Mouse (Mus musculus) heart, adult 2 months (tissue): ENCODE results near the gene Shank1. TPM values are rescaled to one million over a fixed set of nuclear protein-coding genes. Genes with fewer than 3 reads are reported as not detected.

ENCODE experiments used
- DNase-seq, 2 experiments: peaks; one replicate each; pipeline ENCODE4 v3.0.0; 2021
- H3K27ac ChIP-seq: fragments of 200-600 bp; 2 replicates; pipeline ENCODE4 v1.8.1; 2022
- H3K27me3 ChIP-seq: fragments of 200-500 bp; 2 replicates; pipeline ENCODE4 v1.6.1; 2012; ENCODE audit warnings: mild to moderate bottlenecking, low read length, inconsistent platforms, mixed read lengths; ENCODE audit not compliant: control insufficient read depth, insufficient read depth
- H3K36me3 ChIP-seq: fragments of 200-500 bp; 2 replicates; pipeline ENCODE4 v1.6.1; 2012; ENCODE audit warnings: low read length, inconsistent platforms; ENCODE audit not compliant: control insufficient read depth, insufficient read depth
- H3K4me1 ChIP-seq: fragments of 200-500 bp; 2 replicates; pipeline ENCODE4 v1.6.1; 2011; ENCODE audit warnings: low read length; ENCODE audit not compliant: control insufficient read depth, insufficient read depth
- H3K4me3 ChIP-seq: fragments of 200-600 bp; 2 replicates; pipeline ENCODE4 v1.8.1; 2022
- H3K79me2 ChIP-seq: fragments of 200-500 bp; replicated peaks from 2 replicates; pipeline ENCODE4 v1.6.1; 2012; ENCODE audit warnings: mild to moderate bottlenecking, inconsistent platforms, low read length, moderate library complexity, mixed read lengths; ENCODE audit not compliant: control insufficient read depth, insufficient read depth
- H3K9ac ChIP-seq: fragments of 200-500 bp; 2 replicates; pipeline ENCODE4 v1.6.1; 2012; ENCODE audit warnings: low read depth, mild to moderate bottlenecking, control low read depth, inconsistent platforms, low read length, mixed read lengths
- CTCF ChIP-seq: fragments of 200-600 bp; IDR thresholded peaks from 2 replicates; pipeline ENCODE4 v1.8.1; 2022; ENCODE audit warnings: antibody characterized with exemption, mild to moderate bottlenecking, moderate library complexity
- EP300 ChIP-seq: fragments of 200-500 bp; IDR thresholded peaks from 2 replicates; pipeline ENCODE4 v1.6.1; 2011; ENCODE audit warnings: low read depth, low read length, control low read depth; ENCODE audit not compliant: insufficient read depth
- POLR2A ChIP-seq: fragments of 200-500 bp; IDR thresholded peaks from 2 replicates; pipeline ENCODE4 v1.6.1; 2011; ENCODE audit warnings: mild to moderate bottlenecking, low read depth, low read length, control low read depth; ENCODE audit not compliant: insufficient read depth
- WGBS: fragments of 180-500 bp; shearing (Covaris S2); methylation state at CpG from one replicate; pipeline ENCODE4 v1.1.7; 2018; 5-methylcytosine and 5-hydroxymethylcytosine counted together
- intact Hi-C: fragments of 180-260 bp; cut with DNase I; formaldehyde crosslinking; loops from one replicate; pipeline ENCODE4 v1.15.1; 2025
- polyA plus RNA-seq: library from polyadenylated mRNA; depleted of rRNA; stranded (reverse); fragments of >200 nt; gene quantifications from 2 replicates; pipeline ENCODE4 v1.2.3, GENCODE M21; 2012
- total RNA-seq, 2 experiments: library from RNA; stranded (reverse); gene quantifications; 2 replicates each; pipeline ENCODE4 v1.2.3; 2021

Gene Shank1
- total and polyA plus RNA-seq, 3 experiments: 0.94 to 2.3 (median 1.2) TPM

DNA sequence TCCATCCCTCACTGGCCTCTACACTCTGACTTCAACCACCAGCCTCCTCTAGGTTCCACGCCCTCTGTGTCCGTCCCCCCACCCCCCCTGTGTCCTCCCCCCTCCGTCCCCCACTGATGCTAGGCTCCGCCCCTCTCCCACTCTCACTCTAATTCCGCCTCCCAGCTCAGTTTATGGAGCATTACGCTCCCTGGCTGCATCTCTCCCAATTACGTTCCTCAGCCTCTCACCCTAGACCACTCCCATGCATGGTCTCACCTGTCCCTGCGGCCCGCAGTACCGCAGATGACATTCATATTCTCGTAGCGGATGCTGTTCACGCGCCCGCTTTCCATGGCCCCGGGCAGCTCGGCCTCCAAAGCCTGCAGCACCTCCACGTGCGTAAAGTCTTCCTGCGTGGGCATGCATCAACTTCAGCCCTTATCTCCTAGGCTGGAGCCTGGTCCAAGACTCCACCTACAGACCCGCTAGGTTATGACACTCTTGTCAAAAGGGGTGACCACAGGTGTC is 50.8 kb downstream of the Shank1 start:
- intact Hi-C loops: no loop called here
- Histone ChIP-seq H3K4me1 (no peaks in the 10 kb centered on the region), H3K4me3 (no peak overlapping the region), H3K27ac (no peak overlapping the region; the same call in 1 of the 2 replicates), H3K36me3 (no peaks in the 10 kb centered on the region), H3K79me2 (no peaks in the 10 kb centered on the region), H3K27me3 (peaks cover 4% of the 10 kb centered on the region; the same call in 1 of the 2 replicates), H3K9ac (no peak overlapping the region)
- no peak for DNase-seq
- 19% methylated on average over 21 of the region's 21 CpGs for WGBS
- TF ChIP-seq EP300: no peak
- no peak for TF ChIP-seq CTCF
- no peak for TF ChIP-seq POLR2A

DNA sequence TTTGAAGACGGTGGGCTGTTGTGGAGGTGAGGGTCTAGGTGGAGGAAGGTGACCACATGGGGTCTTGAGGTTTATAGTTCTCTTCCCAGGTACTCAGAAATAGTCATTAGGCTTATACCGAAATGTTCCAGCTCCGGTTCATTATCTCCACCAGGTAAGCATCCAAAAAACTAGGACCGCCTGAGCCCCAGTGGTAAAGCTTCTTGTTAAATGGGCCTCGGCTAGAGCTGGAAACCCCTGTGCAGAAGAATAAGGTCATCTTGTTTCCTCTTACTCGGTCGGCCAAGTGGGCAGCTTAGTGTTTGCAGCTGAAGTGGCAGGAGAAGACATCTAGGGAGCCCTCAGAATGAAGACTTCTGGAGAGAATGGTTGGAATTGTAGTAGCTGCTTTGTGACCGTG is 62.6 kb downstream of the Shank1 start:
- Histone ChIP-seq H3K36me3 (no peaks in the 10 kb centered on the region), H3K27me3 (no peaks in the 10 kb centered on the region), H3K27ac (no peak overlapping the region), H3K4me1 (no peaks in the 10 kb centered on the region; the same call in 1 of the 2 replicates), H3K79me2 (no peaks in the 10 kb centered on the region), H3K4me3 (no peak overlapping the region), H3K9ac (no peak overlapping the region)
- WGBS: 82% methylated on average over 8 of the region's 8 CpGs
- DNase-seq: no peak
- intact Hi-C loops: loop anchor here (5.0 to 10.0 kb wide), 3 partner anchors 180 to 698 kb away; partner anchors contain the start of genes Atf5, Ctu1, Il4i1 and Nr1h2
- TF ChIP-seq EP300: no peak
- TF ChIP-seq POLR2A: no peak
- TF ChIP-seq CTCF: no peak

DNA sequence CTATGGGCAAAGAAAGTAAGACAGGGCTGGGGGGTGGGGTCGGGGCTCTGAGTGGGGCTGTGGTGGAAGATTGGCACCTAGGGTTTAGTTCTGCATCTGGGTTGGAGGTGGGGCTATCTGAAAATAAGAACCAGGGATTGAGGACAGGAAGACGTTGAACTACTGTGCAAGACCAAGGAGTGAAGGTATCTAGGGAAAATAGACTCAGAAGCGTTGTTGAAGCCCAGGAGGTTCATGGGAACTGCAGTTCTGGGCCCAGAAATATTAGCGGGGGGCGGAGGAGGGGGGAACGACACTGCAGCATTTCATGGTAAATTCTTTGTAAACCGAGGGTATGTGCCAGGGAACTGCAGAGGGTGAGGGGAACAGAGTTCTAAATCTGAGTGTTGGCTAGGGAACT is 63.4 kb downstream of the Shank1 start:
- 9% methylated on average over 7 of the region's 7 CpGs for WGBS
- Histone ChIP-seq H3K36me3 (no peaks in the 10 kb centered on the region), H3K9ac (peak overlapping the region; percentile 69), H3K79me2 (no peaks in the 10 kb centered on the region), H3K4me1 (no peaks in the 10 kb centered on the region; the same call in 1 of the 2 replicates), H3K27ac (peak overlapping the region; percentile 80), H3K4me3 (peak overlapping the region; percentile 58), H3K27me3 (no peaks in the 10 kb centered on the region)
- no peak for TF ChIP-seq POLR2A
- TF ChIP-seq CTCF: no peak
- no peak for TF ChIP-seq EP300
- no peak for DNase-seq
- intact Hi-C loops: loop anchor here (5.0 to 10.0 kb wide), 3 partner anchors 179 to 699 kb away; partner anchors contain the start of genes Atf5, Ctu1, Il4i1 and Nr1h2

- TF ChIP-seq POLR2A: no peak
- TF ChIP-seq CTCF: no peak
- no peak for TF ChIP-seq EP300
- peak overlapping the region; percentile 69 for H3K9ac ChIP-seq
- no peaks in the 10 kb centered on the region for H3K79me2 ChIP-seq
- no peaks in the 10 kb centered on the region for H3K27me3 ChIP-seq
- H3K4me1 ChIP-seq: no peaks in the 10 kb centered on the region; the same call in 1 of the 2 replicates
- peak overlapping the region; percentile 80 for H3K27ac ChIP-seq
- peak; percentile 86 to 91 for DNase-seq
- intact Hi-C loops: loop anchor here (2.0 to 10.0 kb wide), 4 partner anchors 93 to 699 kb away; partner anchors contain the start of genes Atf5, Ctu1, Il4i1 and Josd2
- peak overlapping the region; percentile 58 for H3K4me3 ChIP-seq
- H3K36me3 ChIP-seq: no peaks in the 10 kb centered on the region
- 2% methylated on average over 19 of the region's 19 CpGs for WGBS
Measured at GRCm38 (mm10) chr7:44373889-44374652, 64.0 kb downstream of the Shank1 start.

- no peaks in the 10 kb centered on the region for H3K79me2 ChIP-seq
- WGBS: 15% methylated on average over 5 of the region's 5 CpGs
- H3K9ac ChIP-seq: no peak overlapping the region
- H3K4me3 ChIP-seq: peak overlapping the region; percentile 58
- no peaks in the 10 kb centered on the region for H3K27me3 ChIP-seq
- H3K36me3 ChIP-seq: no peaks in the 10 kb centered on the region
- DNase-seq: no peak
- TF ChIP-seq EP300 (no peak), POLR2A (no peak), CTCF (no peak)
- intact Hi-C loops: loop anchor here (2.0 to 10.0 kb wide), 4 partner anchors 92 to 700 kb away; partner anchors contain the start of genes Atf5, Ctu1, Il4i1 and Josd2
- H3K4me1 ChIP-seq: no peaks in the 10 kb centered on the region; the same call in 1 of the 2 replicates
- no peak overlapping the region; the same call in 1 of the 2 replicates for H3K27ac ChIP-seq
Measured at GRCm38 (mm10) chr7:44374756-44375155, 64.7 kb downstream of the Shank1 start.

DNA sequence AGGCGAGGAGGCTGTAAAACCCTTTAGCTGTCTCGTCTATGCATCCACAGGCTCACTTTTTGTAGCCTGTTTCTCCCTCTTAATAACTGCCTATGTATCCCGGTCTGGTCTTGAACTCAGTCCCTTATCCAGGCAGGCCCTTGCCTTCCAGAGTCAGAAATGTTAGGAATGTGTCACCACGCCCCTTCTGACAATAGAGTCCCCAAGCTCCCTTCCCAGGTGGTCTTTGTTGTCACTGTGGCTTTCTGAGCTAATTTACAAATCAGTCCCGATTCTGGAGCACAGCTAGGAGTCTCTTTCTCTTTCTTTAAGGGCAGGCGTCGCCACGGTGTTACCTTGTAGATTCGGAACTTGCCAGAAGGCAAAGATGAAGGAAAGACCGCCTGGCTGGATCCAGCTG is 65.2 kb downstream of the Shank1 start:
- Histone ChIP-seq H3K9ac (no peak overlapping the region), H3K4me1 (no peaks in the 10 kb centered on the region; the same call in 1 of the 2 replicates), H3K4me3 (no peak overlapping the region), H3K79me2 (no peaks in the 10 kb centered on the region), H3K27ac (no peak overlapping the region), H3K27me3 (no peaks in the 10 kb centered on the region), H3K36me3 (no peaks in the 10 kb centered on the region)
- DNase-seq: no peak
- WGBS: 33% methylated on average over 10 of the region's 10 CpGs
- no peak for TF ChIP-seq CTCF
- TF ChIP-seq POLR2A: no peak
- no peak for TF ChIP-seq EP300
- intact Hi-C loops: loop anchor here (2.0 to 10.0 kb wide), 3 partner anchors 92 to 700 kb away; partner anchors contain the start of genes Atf5, Ctu1, Il4i1 and Josd2
